Mouse (Mus musculus) ovary, adult 18-20 months (tissue): ENCODE results near the gene 1810030O07Rik.
A peak's percentile ranks its signal among the peaks of the same experiment; 100 is the strongest.
"Not testable (repeated sequence)": the region's sequence is repeated elsewhere in the genome, so short reads cannot be mapped to it uniquely, and the experiment has no call there.

ENCODE experiments used
- DNase-seq: peaks from one replicate; pipeline ENCODE4 v3.0.0; 2022; ENCODE audit warnings: low spot score, mixed read lengths

1810030O07Rik gene

GRCm38 (mm10) chrX:12673054-12673775, at the start of gene 1810030O07Rik:
TSS of gene 1810030O07Rik (minus strand) at chrX:12673668.
- peak; percentile 91 for DNase-seq

GRCm38 (mm10) chrX:12716036-12716435, 42.6 kb upstream of the 1810030O07Rik start:
- no peak for DNase-seq

- no peak for DNase-seq
These were observed 40.3 kb upstream of the 1810030O07Rik start for GRCm38 (mm10) chrX:12713796-12714195.

GRCm38 (mm10) chrX:12686910-12687309, 13.4 kb upstream of the 1810030O07Rik start:
- DNase-seq, result no peak

- no peak for DNase-seq
These were observed 12.6 kb upstream of the 1810030O07Rik start for GRCm38 (mm10) chrX:12686071-12686470.

GRCm38 (mm10) chrX:12677396-12677795, 3.9 kb upstream of the 1810030O07Rik start:
- peak; percentile 10 for DNase-seq

- DNase-seq, result no peak
These were observed 19.6 kb downstream of the 1810030O07Rik start for GRCm38 (mm10) chrX:12653879-12654278.

GRCm38 (mm10) chrX:12651906-12652305, 21.6 kb downstream of the 1810030O07Rik start:
- no peak for DNase-seq

- DNase-seq, result no peak
These were observed 27.8 kb downstream of the 1810030O07Rik start for GRCm38 (mm10) chrX:12645531-12646304.

- no peak for DNase-seq
These were observed 28.5 kb downstream of the 1810030O07Rik start for GRCm38 (mm10) chrX:12644976-12645375.

- no peak for DNase-seq
These were observed 48.3 kb downstream of the 1810030O07Rik start for GRCm38 (mm10) chrX:12625131-12625530.

GRCm38 (mm10) chrX:12612360-12612759, 61.1 kb downstream of the 1810030O07Rik start:
- not testable (repeated sequence) for DNase-seq

- no peak for DNase-seq
These were observed 62.3 kb downstream of the 1810030O07Rik start for GRCm38 (mm10) chrX:12611211-12611610.

GRCm38 (mm10) chrX:12610541-12610940, 62.9 kb downstream of the 1810030O07Rik start:
- DNase-seq, result not testable (repeated sequence)
